Mouse (Mus musculus): ENCODE data around the gene Filip1l.

DNA sequence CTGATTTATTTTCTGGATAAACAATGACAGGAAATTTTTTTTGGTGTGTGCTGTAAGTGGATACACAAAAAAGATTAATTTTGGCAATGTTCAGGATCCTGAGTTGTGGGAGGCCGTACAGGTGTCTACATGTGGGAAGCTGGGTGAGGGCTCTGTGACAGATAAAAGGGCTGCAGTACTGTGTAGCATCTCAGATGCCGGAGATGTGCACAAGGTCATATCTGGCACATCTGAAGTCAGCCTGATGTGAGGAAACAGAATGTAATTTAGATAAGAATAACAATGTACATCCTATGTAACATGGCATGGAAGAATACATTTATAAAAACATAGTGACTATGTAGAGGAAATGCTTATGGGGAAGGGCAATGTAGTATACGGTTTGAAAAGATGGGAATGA, 39.4 kb upstream of the Filip1l start:
- TF ChIP-seq CTCF (IDR thresholded peaks at IDR 0.05; ENCODE audit: insufficient read depth, low read length) (no peak), POLR2A (IDR thresholded peaks at IDR 0.05; ENCODE audit: borderline replicate concordance, extremely low read depth, low read depth, low read length) (no peak)

Data from lung, adult 2 months (tissue).